Mouse (Mus musculus): ENCODE data around the gene Fam129a. TPM values are rescaled to one million over a fixed set of nuclear protein-coding genes. Genes with fewer than 3 reads are reported as not detected.
A peak's percentile ranks its signal among the peaks of the same experiment; 100 is the strongest.

The Fam129a gene
- polyA plus RNA-seq, 1 experiment from 2014 or later = 10.5 TPM

- ATAC-seq (replicated peaks; ENCODE audit: low FRiP score) = no peak
- WGBS = 51% methylated on average over 11 of the region's 11 CpGs
- Histone ChIP-seq H3K9ac (no peak overlapping the region), H3K4me3 (replicated peaks) (no peak overlapping the region), H3K9me3 (replicated peaks) (no peaks in the 10 kb centered on the region), H3K36me3 (no peaks in the 10 kb centered on the region), H3K4me2 (peak overlapping the region; percentile 16; the same call in 1 of the 2 replicates), H3K27me3 (no peaks in the 10 kb centered on the region), H3K4me1 (peaks cover 8% of the 10 kb centered on the region; the same call in 1 of the 2 replicates), H3K27ac (no peak overlapping the region)
Measured at GRCm38 (mm10) chr1:151631703-151632294, 60.8 kb downstream of the Fam129a start.

- no peak overlapping the region for H3K27ac ChIP-seq
Measured at GRCm38 (mm10) chr1:151632567-151633356, 61.8 kb downstream of the Fam129a start.

GRCm38 (mm10) chr1:151636637-151637036 is 65.7 kb downstream of the Fam129a start:
- no peaks in the 10 kb centered on the region for H3K36me3 ChIP-seq
- H3K4me1 ChIP-seq = peaks cover 4% of the 10 kb centered on the region; the same call in 1 of the 2 replicates
- no peak for ATAC-seq (replicated peaks; ENCODE audit: low FRiP score)
- no peak overlapping the region for H3K27ac ChIP-seq
- H3K4me2 ChIP-seq = no peak overlapping the region
- H3K4me3 ChIP-seq (replicated peaks) = no peak overlapping the region
- H3K9ac ChIP-seq = no peak overlapping the region
- no peaks in the 10 kb centered on the region for H3K9me3 ChIP-seq (replicated peaks)
- no peaks in the 10 kb centered on the region for H3K27me3 ChIP-seq
- WGBS = 85% methylated on average over 3 of the region's 3 CpGs

More at GRCm38 (mm10) chr1:151632567-151633356, 61.8 kb downstream of the Fam129a start:
- Histone ChIP-seq H3K4me3 (replicated peaks) (no peak overlapping the region), H3K4me1 (peaks cover 4% of the 10 kb centered on the region; the same call in 1 of the 2 replicates), H3K4me2 (no peak overlapping the region), H3K36me3 (no peaks in the 10 kb centered on the region), H3K9ac (no peak overlapping the region), H3K9me3 (replicated peaks) (no peaks in the 10 kb centered on the region), H3K27me3 (no peaks in the 10 kb centered on the region)
- 94% methylated on average over 7 of the region's 7 CpGs for WGBS
- ATAC-seq (replicated peaks; ENCODE audit: low FRiP score) = no peak

GRCm38 (mm10) chr1:151637351-151637922 is 66.5 kb downstream of the Fam129a start:
- 82% methylated on average over 9 of the region's 9 CpGs for WGBS
- Histone ChIP-seq H3K36me3 (no peaks in the 10 kb centered on the region), H3K27ac (no peak overlapping the region), H3K4me1 (no peaks in the 10 kb centered on the region), H3K9me3 (replicated peaks) (no peaks in the 10 kb centered on the region), H3K4me2 (no peak overlapping the region), H3K27me3 (no peaks in the 10 kb centered on the region), H3K4me3 (replicated peaks) (no peak overlapping the region), H3K9ac (no peak overlapping the region)
- no peak for ATAC-seq (replicated peaks; ENCODE audit: low FRiP score)

- 86% methylated on average over 5 of the region's 5 CpGs for WGBS
- Histone ChIP-seq H3K9ac (no peak overlapping the region), H3K4me3 (replicated peaks) (no peak overlapping the region), H3K4me1 (no peaks in the 10 kb centered on the region), H3K36me3 (no peaks in the 10 kb centered on the region), H3K4me2 (no peak overlapping the region), H3K27ac (no peak overlapping the region), H3K27me3 (no peaks in the 10 kb centered on the region), H3K9me3 (replicated peaks) (no peaks in the 10 kb centered on the region)
- ATAC-seq (replicated peaks; ENCODE audit: low FRiP score) = no peak
Measured at GRCm38 (mm10) chr1:151638357-151638756, 67.4 kb downstream of the Fam129a start.

GRCm38 (mm10) chr1:151638770-151639169 is 67.8 kb downstream of the Fam129a start:
- no peaks in the 10 kb centered on the region for H3K9me3 ChIP-seq (replicated peaks)
- no peak for ATAC-seq (replicated peaks; ENCODE audit: low FRiP score)
- WGBS = 88% methylated on average over 2 of the region's 2 CpGs

GRCm38 (mm10) chr1:151646380-151646779 is 75.4 kb downstream of the Fam129a start:
- Histone ChIP-seq H3K4me2 (no peak overlapping the region), H3K9ac (no peak overlapping the region), H3K27ac (no peak overlapping the region), H3K27me3 (no peaks in the 10 kb centered on the region), H3K4me3 (replicated peaks) (no peak overlapping the region), H3K4me1 (peaks cover 3% of the 10 kb centered on the region), H3K36me3 (no peaks in the 10 kb centered on the region), H3K9me3 (replicated peaks) (no peaks in the 10 kb centered on the region)
- ATAC-seq (replicated peaks; ENCODE audit: low FRiP score) = no peak
- 90% methylated on average over 3 of the region's 3 CpGs for WGBS

More at GRCm38 (mm10) chr1:151638770-151639169, 67.8 kb downstream of the Fam129a start:
- H3K4me3 ChIP-seq (replicated peaks) = no peak overlapping the region
- H3K4me1 ChIP-seq = no peaks in the 10 kb centered on the region
- H3K27ac ChIP-seq = no peak overlapping the region
- no peak overlapping the region for H3K4me2 ChIP-seq
- no peaks in the 10 kb centered on the region for H3K36me3 ChIP-seq
- H3K9ac ChIP-seq = no peak overlapping the region
- no peaks in the 10 kb centered on the region for H3K27me3 ChIP-seq

- WGBS = 87% methylated on average over 4 of the region's 4 CpGs
- Histone ChIP-seq H3K9ac (no peak overlapping the region), H3K27ac (no peak overlapping the region), H3K4me3 (replicated peaks) (no peak overlapping the region), H3K36me3 (no peaks in the 10 kb centered on the region), H3K9me3 (replicated peaks) (no peaks in the 10 kb centered on the region), H3K27me3 (no peaks in the 10 kb centered on the region), H3K4me2 (no peak overlapping the region), H3K4me1 (peaks cover 3% of the 10 kb centered on the region)
- no peak for ATAC-seq (replicated peaks; ENCODE audit: low FRiP score)
Measured at GRCm38 (mm10) chr1:151648099-151648498, 77.1 kb downstream of the Fam129a start.

- no peaks in the 10 kb centered on the region for H3K36me3 ChIP-seq
- no peak for ATAC-seq (replicated peaks; ENCODE audit: low FRiP score)
- no peak overlapping the region for H3K4me3 ChIP-seq (replicated peaks)
- H3K4me2 ChIP-seq = no peak overlapping the region
- no peaks in the 10 kb centered on the region for H3K9me3 ChIP-seq (replicated peaks)
- H3K9ac ChIP-seq = no peak overlapping the region
- WGBS = 72% methylated on average over 7 of the region's 7 CpGs
- H3K27me3 ChIP-seq = no peaks in the 10 kb centered on the region
- 0 out of 2 replicates have a peak, but pooled peaks cover 4% of the 10 kb centered on the region for H3K4me1 ChIP-seq
- no peak overlapping the region for H3K27ac ChIP-seq
Measured at GRCm38 (mm10) chr1:151657042-151657605, 86.1 kb downstream of the Fam129a start.

GRCm38 (mm10) chr1:151658291-151658830 is 87.4 kb downstream of the Fam129a start:
- no peak for ATAC-seq (replicated peaks; ENCODE audit: low FRiP score)
- Histone ChIP-seq H3K9ac (no peak overlapping the region), H3K4me3 (replicated peaks) (no peak overlapping the region), H3K4me1 (peaks cover 12% of the 10 kb centered on the region; the same call in 1 of the 2 replicates), H3K4me2 (no peak overlapping the region), H3K9me3 (replicated peaks) (no peaks in the 10 kb centered on the region), H3K36me3 (no peaks in the 10 kb centered on the region), H3K27ac (no peak overlapping the region), H3K27me3 (no peaks in the 10 kb centered on the region)
- 85% methylated on average over 19 of the region's 19 CpGs for WGBS

GRCm38 (mm10) chr1:151659636-151660035 is 88.7 kb downstream of the Fam129a start:
- ATAC-seq (replicated peaks; ENCODE audit: low FRiP score) = no peak
- Histone ChIP-seq H3K9ac (no peak overlapping the region), H3K27me3 (no peaks in the 10 kb centered on the region), H3K36me3 (no peaks in the 10 kb centered on the region), H3K4me2 (no peak overlapping the region), H3K27ac (no peak overlapping the region), H3K9me3 (replicated peaks) (no peaks in the 10 kb centered on the region), H3K4me1 (peaks cover 12% of the 10 kb centered on the region; the same call in 1 of the 2 replicates), H3K4me3 (replicated peaks) (no peak overlapping the region)
- 78% methylated on average over 8 of the region's 8 CpGs for WGBS
